Mouse (Mus musculus): ENCODE results near the gene Agbl4.
A peak's percentile ranks its signal among the peaks of the same experiment; 100 is the strongest.

GRCm38 (mm10) chr4:111516136-111516535 lies 1118.7 kb downstream of the Agbl4 start:
- TF ChIP-seq TAL1 (IDR thresholded peaks at IDR 0.05; ENCODE audit: low read length) (peak; percentile 39; the same call in 2 of the 3 replicates), GATA1 (IDR thresholded peaks at IDR 0.05; ENCODE audit: low read length) (no peak)

All from erythroblast, embryonic 14.5 days (primary cell).